Mouse (Mus musculus) intestine, postnatal 0 days (tissue): ENCODE results near the gene Vps26a. TPM values are rescaled to one million over a fixed set of nuclear protein-coding genes. Genes with fewer than 3 reads are reported as not detected.

Experiments used
- ATAC-seq: fragments of 200-750 bp; cut with Nextera tagmentation; 2 replicates; pipeline ENCODE4 v1.8.0; 2017; ENCODE audit warnings: mild to moderate bottlenecking, moderate TSS enrichment, moderate library complexity
- H3K27ac ChIP-seq: fragments of 300-500 bp; sonication (generic); 2 replicates; pipeline ENCODE4 v1.5.1; 2014; ENCODE audit warnings: mild to moderate bottlenecking, low read depth, low read length, moderate library complexity
- H3K27me3 ChIP-seq: fragments of 300-500 bp; sonication (generic); replicated peaks from 2 replicates; pipeline ENCODE4 v1.6.1; 2014; ENCODE audit warnings: low read length, mixed read lengths; ENCODE audit not compliant: control insufficient read depth, insufficient read depth
- H3K36me3 ChIP-seq: fragments of 300-500 bp; sonication (generic); 2 replicates; pipeline ENCODE4 v1.6.1; 2014; ENCODE audit warnings: mild to moderate bottlenecking, moderate library complexity; ENCODE audit not compliant: control insufficient read depth, insufficient read depth
- H3K4me1 ChIP-seq: fragments of 300-500 bp; sonication (generic); replicated peaks from 2 replicates; pipeline ENCODE4 v1.6.1; 2014; ENCODE audit warnings: antibody characterized with exemption, low read length, mixed read lengths; ENCODE audit not compliant: control insufficient read depth, insufficient read depth
- H3K4me2 ChIP-seq: fragments of 300-500 bp; sonication (generic); replicated peaks from 2 replicates; pipeline ENCODE4 v1.6.1; 2014; ENCODE audit warnings: low read depth, mild to moderate bottlenecking, moderate library complexity
- H3K4me3 ChIP-seq: fragments of 300-500 bp; sonication (generic); 2 replicates; pipeline ENCODE4 v1.5.1; 2014; ENCODE audit warnings: low read depth, low read length
- H3K9ac ChIP-seq: fragments of 300-500 bp; sonication (generic); 2 replicates; pipeline ENCODE4 v1.6.1; 2014; ENCODE audit warnings: mild to moderate bottlenecking, low read depth, low read length
- H3K9me3 ChIP-seq: fragments of 300-500 bp; sonication (generic); 2 replicates; pipeline ENCODE4 v1.6.1; 2016; ENCODE audit warnings: mixed run types; ENCODE audit not compliant: control insufficient read depth
- CTCF ChIP-seq: sonication (generic); IDR thresholded peaks from 2 replicates; pipeline ENCODE4 v1.5.1; 2016; ENCODE audit warnings: low read depth, mild to moderate bottlenecking, control low read depth, antibody characterized with exemption, moderate library complexity
- WGBS: fragments of 180-500 bp; shearing (Covaris S2); extraction: QIAGEN DNeasy Blood & Tissue Kit; methylation state at CpG from one replicate; pipeline ENCODE4 v1.1.7; 2014; 5-methylcytosine and 5-hydroxymethylcytosine counted together
- polyA plus RNA-seq: library from polyadenylated mRNA; unstranded; fragments of >200 nt; fragmentation: Nextera tagmentation; extraction: Ambion mirVana; gene quantifications from 2 replicates; pipeline ENCODE4 v1.2.1, GENCODE M21; 2015

The Vps26a gene
- polyA plus RNA-seq, 1 experiment from 2014 or later = 102 TPM

DNA sequence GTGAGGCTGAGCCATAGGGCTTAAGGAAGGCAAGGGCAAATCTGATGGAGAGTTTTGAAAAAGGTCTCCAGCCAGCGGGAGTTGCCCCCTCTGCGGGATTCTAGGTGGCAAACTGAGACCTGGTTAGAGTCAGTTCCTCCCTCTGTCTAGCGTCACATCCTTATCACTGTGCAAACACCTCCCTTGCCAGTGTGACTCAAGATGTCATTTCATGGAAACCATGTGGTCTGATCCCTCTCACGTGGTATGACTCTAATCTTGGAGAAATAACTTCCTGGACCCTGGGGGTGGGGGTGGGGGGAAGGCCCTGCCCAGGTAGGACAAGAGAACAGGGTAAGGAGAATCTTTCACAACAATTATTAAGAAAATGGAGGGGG is 73.0 kb downstream of the Vps26a start:
- Histone ChIP-seq H3K4me1 (peaks cover 3% of the 10 kb centered on the region; the same call in 1 of the 2 replicates), H3K36me3 (peaks cover 12% of the 10 kb centered on the region; the same call in 1 of the 2 replicates), H3K4me3 (no peak overlapping the region), H3K27ac (peak overlapping the region; percentile 88), H3K9me3 (no peaks in the 10 kb centered on the region), H3K9ac (0 out of 2 replicates have a peak overlapping the region, but pooled peaks have one; percentile 37), H3K4me2 (peak overlapping the region; percentile 47), H3K27me3 (no peaks in the 10 kb centered on the region)
- 17% methylated on average over 4 of the region's 4 CpGs for WGBS
- TF ChIP-seq CTCF = no peak
- ATAC-seq = peak; percentile 80

DNA sequence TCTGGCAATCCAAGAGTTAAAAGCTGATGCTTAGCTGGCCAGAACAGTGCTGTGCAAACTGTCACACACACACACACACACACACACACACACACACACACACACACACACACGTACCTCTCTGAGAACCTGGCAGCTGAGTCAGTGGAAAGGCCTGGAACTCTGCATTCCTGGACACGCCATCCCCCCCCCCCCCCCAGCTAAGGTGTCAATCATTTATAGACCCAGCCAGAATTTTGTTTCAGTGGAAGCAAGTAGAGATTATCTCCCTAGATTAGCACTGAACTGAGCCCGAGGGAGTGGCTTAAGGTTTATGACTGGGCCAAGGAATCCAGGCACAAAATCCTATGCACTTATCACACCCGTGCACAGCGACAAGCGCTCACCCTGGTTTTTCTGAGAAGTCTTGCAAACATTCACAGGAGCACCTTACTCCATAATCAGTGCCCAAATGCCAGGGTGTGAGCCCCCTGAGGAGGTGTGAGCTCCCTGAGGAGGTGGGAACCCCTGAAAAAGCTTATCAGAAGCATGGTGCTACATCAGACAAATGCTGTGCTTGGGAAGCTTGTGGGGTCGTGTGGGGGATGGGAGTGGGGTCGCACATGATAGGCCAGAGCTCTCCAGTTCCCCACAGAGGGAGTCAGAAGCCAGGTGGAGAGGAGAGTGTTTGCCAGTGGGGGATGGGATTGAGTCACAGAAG is 73.5 kb downstream of the Vps26a start:
- Histone ChIP-seq H3K4me1 (peaks cover 3% of the 10 kb centered on the region; the same call in 1 of the 2 replicates), H3K9ac (0 out of 2 replicates have a peak overlapping the region, but pooled peaks have one; percentile 37), H3K4me3 (no peak overlapping the region), H3K4me2 (peak overlapping the region; percentile 47), H3K36me3 (peaks cover 12% of the 10 kb centered on the region; the same call in 1 of the 2 replicates), H3K9me3 (no peaks in the 10 kb centered on the region), H3K27ac (peak overlapping the region; percentile 88), H3K27me3 (no peaks in the 10 kb centered on the region)
- TF ChIP-seq CTCF = no peak
- peak; percentile 75 for ATAC-seq
- WGBS = 2% methylated on average over 8 of the region's 8 CpGs

DNA sequence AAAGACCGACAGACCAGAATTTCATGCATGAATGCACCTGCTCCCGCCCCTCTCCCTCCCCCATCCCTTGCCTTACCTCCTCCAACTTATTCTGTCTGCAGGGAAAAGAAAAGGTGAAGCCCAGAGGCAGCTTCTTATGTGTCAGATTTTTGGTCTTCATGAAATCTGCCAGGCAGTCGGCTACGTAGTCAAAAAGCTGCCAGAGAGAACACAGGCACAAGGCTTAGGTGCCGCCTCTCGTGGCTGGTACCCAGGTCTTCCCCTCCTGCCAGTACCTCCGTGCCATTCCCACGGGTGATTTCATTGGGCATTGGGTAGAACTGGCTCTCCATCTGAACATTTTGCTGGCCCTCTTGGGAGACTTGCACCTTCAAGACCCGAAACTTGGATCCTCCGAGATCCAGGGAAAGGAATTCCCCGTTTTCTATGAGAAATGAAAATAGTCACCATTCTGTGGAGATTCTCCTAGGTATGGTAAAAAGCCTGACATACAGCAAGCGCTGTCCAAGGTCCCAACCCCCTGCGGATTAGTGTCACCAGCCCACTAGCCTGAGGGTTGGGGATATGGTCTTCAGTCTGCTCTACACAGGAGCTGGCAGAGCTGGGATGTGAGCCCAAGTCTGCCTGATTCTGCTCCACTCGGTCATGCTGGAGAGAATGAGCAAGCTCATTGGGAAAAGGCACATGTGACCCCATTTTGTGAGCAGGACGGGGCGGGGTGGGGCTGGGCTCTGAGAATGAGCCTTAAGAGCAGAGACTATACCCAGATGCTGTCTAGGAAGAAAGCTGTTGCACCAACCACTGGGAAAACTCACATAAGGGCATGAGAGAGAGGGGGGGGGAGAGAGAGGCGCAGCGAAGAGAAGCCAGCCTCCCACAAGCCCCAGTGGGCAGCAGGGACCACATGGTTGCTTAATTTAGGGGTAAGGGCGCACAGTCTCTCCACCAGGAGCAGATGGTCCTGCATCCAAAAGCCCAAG is 74.9 kb downstream of the Vps26a start:
- 77% methylated on average over 19 of the region's 19 CpGs for WGBS
- no peak overlapping the region for H3K9ac ChIP-seq
- ATAC-seq = no peak

DNA sequence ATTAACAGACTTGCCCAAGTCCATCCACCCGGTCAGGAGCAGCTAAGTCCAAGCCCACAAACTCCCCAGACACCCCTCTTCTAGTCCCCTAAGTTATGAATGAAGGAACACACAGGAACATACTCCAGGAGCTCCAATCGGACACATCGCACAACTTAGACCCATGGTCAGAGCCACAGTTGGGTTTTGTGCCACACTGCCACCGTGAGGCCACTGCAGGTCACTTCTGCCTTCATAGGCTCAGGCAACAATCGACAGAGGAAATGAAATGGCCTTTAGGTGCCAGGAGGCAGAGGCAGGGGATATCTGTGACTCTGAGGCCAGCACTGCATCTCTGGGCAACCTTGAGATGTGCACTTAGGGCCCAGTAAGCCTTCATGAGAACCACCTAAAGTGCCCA is 75.7 kb downstream of the Vps26a start:
- H3K36me3 ChIP-seq = peaks cover 19% of the 10 kb centered on the region; the same call in 1 of the 2 replicates

More for the DNA sequence above, 74.9 kb downstream of the Vps26a start:
- Histone ChIP-seq H3K4me1 (peaks cover 3% of the 10 kb centered on the region; the same call in 1 of the 2 replicates), H3K4me3 (no peak overlapping the region), H3K27ac (no peak overlapping the region), H3K9me3 (no peaks in the 10 kb centered on the region), H3K27me3 (no peaks in the 10 kb centered on the region), H3K4me2 (no peak overlapping the region), H3K36me3 (peaks cover 19% of the 10 kb centered on the region; the same call in 1 of the 2 replicates)
- no peak for TF ChIP-seq CTCF

More for the DNA sequence above, 75.7 kb downstream of the Vps26a start:
- H3K27ac ChIP-seq = no peak overlapping the region
- no peaks in the 10 kb centered on the region for H3K27me3 ChIP-seq
- no peak overlapping the region for H3K4me2 ChIP-seq
- H3K4me3 ChIP-seq = no peak overlapping the region
- peaks cover 3% of the 10 kb centered on the region; the same call in 1 of the 2 replicates for H3K4me1 ChIP-seq
- H3K9ac ChIP-seq = no peak overlapping the region
- TF ChIP-seq CTCF = peak; percentile 95
- 14% methylated on average over 5 of the region's 5 CpGs for WGBS
- ATAC-seq = no peak
- H3K9me3 ChIP-seq = no peaks in the 10 kb centered on the region

Other genes starting within 250 kb of the Vps26a start
- 0.31 and 0.90 TPM in 2 replicates for gene Tacr2, start 234.4 kb downstream of the Vps26a start, polyA plus RNA-seq
- 10.1 and 11.1 TPM in 2 replicates for gene Hk1, start 106.9 kb downstream of the Vps26a start, polyA plus RNA-seq
- gene Hkdc1, start 64.3 kb downstream of the Vps26a start, polyA plus RNA-seq = 37.7 and 47.1 TPM in 2 replicates
- gene 4930507D05Rik, start 37.3 kb downstream of the Vps26a start, polyA plus RNA-seq = 0.14 TPM in 2 replicates
- 12.8 and 13.6 TPM in 2 replicates for gene Supv3l1, start 37.1 kb downstream of the Vps26a start, polyA plus RNA-seq
- gene Srgn, start 40.6 kb upstream of the Vps26a start, polyA plus RNA-seq = 18.9 and 21.6 TPM in 2 replicates
- 21.7 and 23.2 TPM in 2 replicates for gene Kif1bp, start 91.7 kb upstream of the Vps26a start, polyA plus RNA-seq
- gene Ddx21, start 115.5 kb upstream of the Vps26a start, polyA plus RNA-seq = 9.6 and 11.1 TPM in 2 replicates
- 69.6 and 74.4 TPM in 2 replicates for gene Ddx50, start 164.4 kb upstream of the Vps26a start, polyA plus RNA-seq
- 0.44 and 0.97 TPM in 2 replicates for gene Stox1, start 239.3 kb upstream of the Vps26a start, polyA plus RNA-seq